Mouse (Mus musculus) liver, adult 2 months (tissue): ENCODE results near the gene Kcnip4.

Experiments
- CTCF ChIP-seq: fragments of 200-500 bp; IDR thresholded peaks from 2 replicates; pipeline ENCODE4 v1.5.1; 2011; ENCODE audit warnings: low read depth, low read length, control low read depth
- POLR2A ChIP-seq: fragments of 200-500 bp; IDR thresholded peaks from 2 replicates; pipeline ENCODE4 v1.6.1; 2011; ENCODE audit warnings: low read length, control low read depth; ENCODE audit not compliant: insufficient read depth; ENCODE audit errors: extremely low read depth

DNA sequence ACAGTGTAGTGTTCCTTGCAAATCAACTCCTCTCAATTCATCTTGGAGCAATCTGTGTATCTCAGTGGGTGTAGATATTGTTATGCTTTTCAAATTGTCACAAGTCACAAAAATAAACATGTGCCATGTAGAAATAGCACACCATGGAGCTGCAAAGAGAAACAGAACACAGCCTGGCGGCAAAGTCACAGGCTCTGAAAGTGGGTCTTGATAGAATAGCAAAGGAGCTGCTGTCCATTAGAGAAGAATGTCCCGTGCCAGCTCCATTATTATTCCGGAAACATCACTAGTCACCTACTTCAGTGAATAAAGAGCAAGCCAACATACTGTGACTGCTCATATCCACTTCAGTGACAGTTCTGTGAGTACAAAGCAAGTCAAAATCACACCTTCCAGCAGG lies 232.9 kb downstream of the Kcnip4 start:
- TF ChIP-seq CTCF (no peak), POLR2A (no peak)
